Mouse (Mus musculus) small intestine, adult 2 months (tissue): ENCODE results near the gene Rpl19.

ENCODE experiments used
- CTCF ChIP-seq: fragments of 200-500 bp; IDR thresholded peaks from 2 replicates; pipeline ENCODE4 v1.5.1; 2012; ENCODE audit warnings: low read depth, mild to moderate bottlenecking, control low read depth, inconsistent platforms, low read length, moderate library complexity, mixed read lengths; ENCODE audit not compliant: insufficient replicate concordance, insufficient read length; ENCODE audit errors: extremely low read depth
- POLR2A ChIP-seq: fragments of 200-500 bp; IDR thresholded peaks from 2 replicates; pipeline ENCODE4 v1.6.1; 2012; ENCODE audit warnings: low read depth, mild to moderate bottlenecking, control low read depth, inconsistent platforms, low read length, moderate library complexity

DNA sequence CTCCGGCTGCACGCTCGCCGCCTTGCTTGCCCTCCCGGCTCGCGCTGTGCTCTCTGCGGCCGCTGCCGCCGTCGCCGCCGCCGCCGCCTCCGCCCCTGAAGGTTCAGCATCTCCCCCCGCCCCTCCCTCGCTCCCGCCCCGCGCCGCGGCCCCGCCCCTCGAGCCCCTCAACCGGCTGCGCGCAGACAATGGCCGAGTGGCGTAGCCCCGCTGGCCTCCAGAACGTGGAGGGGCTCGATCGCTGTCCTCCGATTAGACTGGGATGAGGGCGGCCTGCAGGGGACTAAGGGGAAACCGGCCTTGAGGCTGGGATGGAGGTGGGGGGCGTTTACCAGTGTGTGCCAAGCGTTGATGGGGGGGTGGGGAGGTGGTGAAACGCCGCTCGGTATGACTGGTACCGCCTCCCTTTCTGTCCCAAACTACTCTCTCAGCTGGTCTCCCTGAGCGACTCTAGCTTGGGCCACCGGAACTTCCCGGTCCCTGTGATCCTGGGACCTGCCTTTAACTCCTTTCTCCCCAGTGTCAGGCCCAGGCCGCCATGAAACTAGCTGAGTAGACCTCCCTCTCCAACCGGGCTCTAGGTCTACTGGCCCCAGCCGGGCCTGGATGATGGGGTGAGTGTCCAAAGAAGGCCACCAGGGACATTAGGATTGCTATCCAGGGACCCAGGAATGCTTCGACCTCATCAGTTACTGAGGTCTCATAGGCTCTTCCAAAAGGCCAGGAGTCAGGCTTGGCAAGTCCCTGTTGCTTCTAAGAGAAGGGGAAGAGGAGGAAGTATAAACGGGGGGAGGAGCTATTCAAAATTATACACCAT, 3.7 kb upstream of the Rpl19 start, which contains the start of gene Cacnb1:
- TF ChIP-seq CTCF (no peak), POLR2A (no peak; the same call in 1 of the 2 replicates)
